Mouse (Mus musculus) CH12.LX (cell line): ENCODE results near the gene Adm. TPM values are rescaled to one million over a fixed set of nuclear protein-coding genes. Genes with fewer than 3 reads are reported as not detected.

Experiments
- DNase-seq: peaks from one replicate; pipeline ENCODE4 v3.0.0-alpha.2; 2013; ENCODE audit errors: extremely low read depth
- H3K27ac ChIP-seq: 2 replicates; pipeline ENCODE4 v1.5.1; 2012; ENCODE audit warnings: low read depth, mild to moderate bottlenecking, control low read depth, moderate library complexity; ENCODE audit not compliant: insufficient read depth
- H3K27me3 ChIP-seq: replicated peaks from 2 replicates; pipeline ENCODE3; 2012; ENCODE audit warnings: inconsistent platforms
- H3K36me3 ChIP-seq, 2 experiments: replicated peaks in 1 of 2; 2 replicates each; pipeline versions ENCODE3 to v1.6.1; 2012; ENCODE audit warnings: inconsistent platforms in 1 of 2, low read length in 1 of 2, mild to moderate bottlenecking in 1 of 2, mixed read lengths in 1 of 2, moderate library complexity in 1 of 2; ENCODE audit not compliant: control insufficient read depth in 1 of 2, insufficient read depth in 1 of 2
- H3K4me1 ChIP-seq, 2 experiments: 2 replicates each; pipeline ENCODE4 v1.6.1; 2012; ENCODE audit warnings: inconsistent platforms in 1 of 2, moderate library complexity in 1 of 2; ENCODE audit not compliant: insufficient read depth in 2 of 2, control insufficient read depth in 1 of 2
- H3K4me2 ChIP-seq: 2 replicates; pipeline ENCODE4 v1.6.1; 2012; ENCODE audit warnings: low read depth, mild to moderate bottlenecking, control low read depth; ENCODE audit not compliant: poor library complexity, insufficient read depth, severe bottlenecking
- H3K4me3 ChIP-seq, 3 experiments: fragments of 150-350 bp in 1 of 3; sonication (generic) in 1 of 3; replicated peaks in 1 of 3; 2 replicates each; pipeline versions ENCODE3 to v1.5.1; 2011 to 2012; ENCODE audit warnings: low read depth in 2 of 3, low read length in 2 of 3, mild to moderate bottlenecking in 2 of 3, moderate library complexity in 2 of 3, control low read depth in 1 of 3, improper control_type of control experiment in 1 of 3, inconsistent platforms in 1 of 3, mixed read lengths in 1 of 3; ENCODE audit not compliant: poor library complexity in 1 of 3
- H3K79me2 ChIP-seq: replicated peaks from 2 replicates; pipeline ENCODE4 v1.6.1; 2012; ENCODE audit warnings: mild to moderate bottlenecking, moderate library complexity; ENCODE audit not compliant: control insufficient read depth, poor library complexity, insufficient read depth, severe bottlenecking; ENCODE audit errors: extremely low read depth
- H3K9ac ChIP-seq: 2 replicates; pipeline ENCODE4 v1.6.1; 2012; ENCODE audit warnings: low read depth, mild to moderate bottlenecking, control low read depth, moderate library complexity; ENCODE audit not compliant: insufficient read depth
- H3K9me3 ChIP-seq: replicated peaks from 2 replicates; pipeline ENCODE3; 2012; ENCODE audit warnings: low read length, inconsistent platforms, mixed read lengths
- BHLHE40 ChIP-seq: IDR thresholded peaks from 2 replicates; pipeline ENCODE4 v1.6.1; 2011; ENCODE audit warnings: mild to moderate bottlenecking, low read depth, low read length, improper control_type of control experiment
- CHD1 ChIP-seq: IDR thresholded peaks from 2 replicates; pipeline ENCODE4 v1.6.1; 2012; ENCODE audit warnings: low read depth, low read length, improper control_type of control experiment, inconsistent platforms
- CHD2 ChIP-seq: IDR thresholded peaks from 2 replicates; pipeline ENCODE4 v1.6.1; 2011; ENCODE audit warnings: low read length, improper control_type of control experiment
- CTCF ChIP-seq, 2 experiments: IDR thresholded peaks in 1 of 2; conservative IDR thresholded peaks in 1 of 2; 2 replicates each; pipeline ENCODE4 v1.5.1; 2011 to 2012; ENCODE audit warnings: low read depth in 2 of 2, low read length in 2 of 2, improper control_type of control experiment in 1 of 2, inconsistent platforms in 1 of 2, mild to moderate bottlenecking in 1 of 2, moderate library complexity in 1 of 2
- E2F4 ChIP-seq: IDR thresholded peaks from 2 replicates; pipeline ENCODE4 v1.6.1; 2011; ENCODE audit warnings: low read depth, low read length, improper control_type of control experiment; ENCODE audit not compliant: insufficient replicate concordance
- ELF1 ChIP-seq: IDR thresholded peaks from 2 replicates; pipeline ENCODE4 v1.6.1; 2014; ENCODE audit warnings: low read depth, mild to moderate bottlenecking, inconsistent platforms, low read length, improper control_type of control experiment
- EP300 ChIP-seq: IDR thresholded peaks from 2 replicates; pipeline ENCODE4 v1.6.1; 2011; ENCODE audit warnings: low read length, improper control_type of control experiment
- ETS1 ChIP-seq: conservative IDR thresholded peaks from 2 replicates; pipeline ENCODE4 v1.6.1; 2012; ENCODE audit warnings: low read depth, mild to moderate bottlenecking, inconsistent platforms, low read length, improper control_type of control experiment, moderate library complexity
- HCFC1 ChIP-seq: IDR thresholded peaks from 2 replicates; pipeline ENCODE4 v1.6.1; 2012; ENCODE audit warnings: low read depth, mild to moderate bottlenecking, inconsistent platforms, low read length, improper control_type of control experiment
- IRF4 ChIP-seq: IDR thresholded peaks from 2 replicates; pipeline ENCODE4 v1.6.1; 2014; ENCODE audit warnings: low read depth, mild to moderate bottlenecking, inconsistent platforms, low read length, improper control_type of control experiment
- JUN ChIP-seq: IDR thresholded peaks from 2 replicates; pipeline ENCODE4 v1.6.1; 2011; ENCODE audit warnings: low read depth, mild to moderate bottlenecking, low read length, improper control_type of control experiment, moderate library complexity; ENCODE audit not compliant: insufficient read depth
- JUND ChIP-seq: conservative IDR thresholded peaks from 2 replicates; pipeline ENCODE4 v1.6.1; 2011; ENCODE audit warnings: low read depth, low read length, improper control_type of control experiment
- KAT2A ChIP-seq: IDR thresholded peaks from 2 replicates; pipeline ENCODE4 v1.6.1; 2012; ENCODE audit warnings: low read length, improper control_type of control experiment, inconsistent platforms; ENCODE audit not compliant: insufficient replicate concordance
- MAFK ChIP-seq: IDR thresholded peaks from 2 replicates; pipeline ENCODE4 v1.6.1; 2011; ENCODE audit warnings: low read length, improper control_type of control experiment; ENCODE audit not compliant: insufficient replicate concordance
- MAZ ChIP-seq: IDR thresholded peaks from 2 replicates; pipeline ENCODE4 v1.6.1; 2012; ENCODE audit warnings: low read depth, mild to moderate bottlenecking, inconsistent platforms, low read length, improper control_type of control experiment, moderate library complexity
- MEF2A ChIP-seq: IDR thresholded peaks from 2 replicates; pipeline ENCODE4 v1.6.1; 2014; ENCODE audit warnings: low read depth, mild to moderate bottlenecking, inconsistent platforms, low read length, improper control_type of control experiment, borderline replicate concordance
- MXI1 ChIP-seq: IDR thresholded peaks from 2 replicates; pipeline ENCODE4 v1.6.1; 2011; ENCODE audit warnings: mild to moderate bottlenecking, low read depth, low read length, improper control_type of control experiment
- MYC ChIP-seq: IDR thresholded peaks from 2 replicates; pipeline ENCODE4 v1.6.1; 2011; ENCODE audit warnings: low read depth, mild to moderate bottlenecking, improper control_type of control experiment, low read length
- NELFE ChIP-seq: IDR thresholded peaks from 2 replicates; pipeline ENCODE4 v1.6.1; 2011; ENCODE audit warnings: low read depth, low read length, improper control_type of control experiment
- NRF1 ChIP-seq: IDR thresholded peaks from 2 replicates; pipeline ENCODE4 v1.6.1; 2014; ENCODE audit warnings: low read depth, mild to moderate bottlenecking, inconsistent platforms, low read length, improper control_type of control experiment, moderate library complexity
- PAX5 ChIP-seq: IDR thresholded peaks from 2 replicates; pipeline ENCODE4 v1.6.1; 2012; ENCODE audit warnings: low read length, inconsistent platforms, mixed read lengths
- POLR2A ChIP-seq: IDR thresholded peaks from 2 replicates; pipeline ENCODE4 v1.6.1; 2011; ENCODE audit warnings: low read depth, mild to moderate bottlenecking, improper control_type of control experiment, low read length
- POLR2AphosphoS2 ChIP-seq: IDR thresholded peaks from 2 replicates; pipeline ENCODE4 v1.6.1; 2011; ENCODE audit warnings: low read depth, low read length, improper control_type of control experiment
- RAD21 ChIP-seq: IDR thresholded peaks from 2 replicates; pipeline ENCODE4 v1.6.1; 2011; ENCODE audit warnings: low read depth, mild to moderate bottlenecking, low read length, improper control_type of control experiment, moderate library complexity
- RCOR1 ChIP-seq: conservative IDR thresholded peaks from 2 replicates; pipeline ENCODE4 v1.6.1; 2012; ENCODE audit warnings: low read depth, mild to moderate bottlenecking, inconsistent platforms, low read length, improper control_type of control experiment
- SIN3A ChIP-seq: IDR thresholded peaks from 2 replicates; pipeline ENCODE4 v1.6.1; 2012; ENCODE audit warnings: low read length, improper control_type of control experiment, inconsistent platforms
- SMC3 ChIP-seq: IDR thresholded peaks from 2 replicates; pipeline ENCODE4 v1.6.1; 2011; ENCODE audit warnings: low read depth, low read length, improper control_type of control experiment
- TBP ChIP-seq: conservative IDR thresholded peaks from 2 replicates; pipeline ENCODE4 v1.6.1; 2011; ENCODE audit warnings: low read depth, low read length, improper control_type of control experiment
- TCF12 ChIP-seq: IDR thresholded peaks from 2 replicates; pipeline ENCODE4 v1.6.1; 2014; ENCODE audit warnings: low read depth, mild to moderate bottlenecking, inconsistent platforms, low read length, improper control_type of control experiment
- UBTF ChIP-seq: IDR thresholded peaks from 2 replicates; pipeline ENCODE4 v1.6.1; 2012; ENCODE audit warnings: low read depth, mild to moderate bottlenecking, inconsistent platforms, low read length, improper control_type of control experiment, moderate library complexity
- USF1 ChIP-seq: IDR thresholded peaks from 2 replicates; pipeline ENCODE4 v1.6.1; 2014; ENCODE audit warnings: low read depth, mild to moderate bottlenecking, inconsistent platforms, low read length, improper control_type of control experiment
- USF2 ChIP-seq: conservative IDR thresholded peaks from 2 replicates; pipeline ENCODE4 v1.6.1; 2011; ENCODE audit warnings: low read depth, low read length, improper control_type of control experiment
- ZC3H11A ChIP-seq: IDR thresholded peaks from 2 replicates; pipeline ENCODE4 v1.6.1; 2012; ENCODE audit warnings: low read depth, mild to moderate bottlenecking, inconsistent platforms, low read length, improper control_type of control experiment
- ZNF384 ChIP-seq: IDR thresholded peaks from 2 replicates; pipeline ENCODE4 v1.6.1; 2012; ENCODE audit warnings: low read depth, low read length, improper control_type of control experiment, inconsistent platforms
- dilution Hi-C: fragments of 300-500 bp; cut with MboI; formaldehyde crosslinking; loops from 2 replicates; pipeline ENCODE4 v1.14.3; 2020; ENCODE audit warnings: low sequenced_read_pairs; ENCODE audit not compliant: extremely low pct_unique_long_range_greater_than_20kb, extremely low pct_ligation_motif_present
- in situ Hi-C: fragments of 300-500 bp; cut with MboI; formaldehyde crosslinking; loops from 3 replicates; pipeline ENCODE4 v1.14.3; 2019; ENCODE audit warnings: low sequenced_read_pairs, low pct_ligation_motif_present, low pct_unique_long_range_greater_than_20kb, mixed read lengths
- polyA plus RNA-seq: library from polyadenylated mRNA; unstranded; fragments of >175 nt; gene quantifications from 2 replicates; pipeline ENCODE4 v1.2.1, GENCODE M21; 2012; ENCODE audit warnings: low read depth; ENCODE audit not compliant: insufficient read length
- total RNA-seq, 2 experiments: library from RNA; depleted of rRNA; stranded (reverse); fragments of 300-350 nt in 1 of 2; fragments of >200 nt in 1 of 2; gene quantifications; 2 replicates each; pipeline ENCODE4 v1.2.3; 2012 to 2014

Adm gene
- total and polyA plus RNA-seq, 3 experiments: 6.9 to 23.2 (median 16.0) TPM

DNA sequence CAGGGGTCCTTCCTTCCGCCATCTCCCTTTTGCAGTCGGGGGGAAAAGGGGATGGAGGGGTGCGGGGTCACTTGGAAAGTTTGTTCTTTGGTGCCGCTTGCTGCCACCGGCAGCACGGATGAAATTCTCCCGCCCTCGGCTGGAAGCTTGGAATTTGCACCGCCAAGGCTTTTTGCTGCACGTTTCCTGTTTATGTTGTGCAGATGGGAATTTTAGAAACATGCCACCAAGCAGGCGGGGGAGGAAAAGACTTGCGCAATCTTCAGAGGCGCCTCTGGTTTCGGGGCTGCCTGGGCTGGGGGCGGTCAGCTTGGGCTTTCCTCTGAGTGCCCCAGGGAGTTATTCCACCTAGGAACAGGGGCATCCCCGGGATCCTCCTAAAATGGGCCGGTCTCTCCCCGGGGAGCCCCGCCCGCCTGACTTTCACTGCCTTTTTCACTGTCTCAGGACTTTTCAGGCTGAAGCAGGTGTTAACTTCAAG lies 12.3 kb upstream of the Adm start:
- Histone ChIP-seq H3K4me3 (peak overlapping the region; percentile 37 to 87 (median 84)), H3K27me3 (peaks cover 18% of the 10 kb centered on the region)

DNA sequence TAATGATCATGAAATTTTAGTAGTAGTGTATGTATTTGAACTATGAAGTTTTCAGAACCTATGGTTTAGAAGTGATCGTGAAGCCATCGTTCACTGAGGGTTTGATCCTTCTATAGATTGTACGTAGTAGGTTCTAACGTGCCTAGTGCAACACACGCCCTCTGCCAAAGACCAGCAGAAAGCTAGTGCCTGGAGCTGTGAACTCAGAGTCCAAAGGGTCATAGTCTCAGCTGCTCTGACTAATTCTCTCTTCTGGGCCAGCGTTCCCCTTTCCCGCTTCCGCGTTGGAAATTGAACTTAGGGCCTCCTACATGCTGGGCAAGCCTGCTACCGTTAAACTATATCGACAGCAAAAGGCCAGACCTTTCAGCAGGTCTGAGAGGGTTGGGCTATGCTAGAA lies 11.7 kb upstream of the Adm start:
- H3K27ac ChIP-seq: no peak overlapping the region
- H3K4me1 ChIP-seq: peaks cover 9 to 37% of the 10 kb centered on the region in 2 experiments
- no peak overlapping the region for H3K9ac ChIP-seq
- no peak overlapping the region for H3K4me2 ChIP-seq
- no peak for DNase-seq
- H3K79me2 ChIP-seq: 0 out of 2 replicates have a peak, but pooled peaks cover 4% of the 10 kb centered on the region
- in situ Hi-C loops (no loop called here), dilution Hi-C loops (no loop called here)
- H3K36me3 ChIP-seq: no peaks in the 10 kb centered on the region
- peaks cover 5% of the 10 kb centered on the region for H3K9me3 ChIP-seq
- peaks cover 22% of the 10 kb centered on the region for H3K27me3 ChIP-seq
- no peak for TF ChIP-seq JUND
- TF ChIP-seq RAD21: no peak
- TF ChIP-seq ETS1: no peak
- no peak for TF ChIP-seq HCFC1
- no peak for TF ChIP-seq RCOR1
- no peak for TF ChIP-seq UBTF
- TF ChIP-seq MYC: no peak
- TF ChIP-seq MAZ: no peak
- TF ChIP-seq PAX5: no peak
- no peak for TF ChIP-seq TBP
- no peak for TF ChIP-seq E2F4
- no peak for TF ChIP-seq CTCF (conservative IDR thresholded peaks at IDR 0.05 in 1 of 2, IDR thresholded peaks at IDR 0.05 in 1 of 2; ENCODE audit: low read depth in 2 of 2, low read length in 2 of 2)
- H3K4me3 ChIP-seq: no peak overlapping the region

More for the DNA sequence above, 12.3 kb upstream of the Adm start:
- dilution Hi-C loops (no loop called here), in situ Hi-C loops (no loop called here)
- Histone ChIP-seq H3K4me2 (peak overlapping the region; percentile 93), H3K9ac (peak overlapping the region; percentile 80), H3K79me2 (0 out of 2 replicates have a peak, but pooled peaks cover 4% of the 10 kb centered on the region), H3K4me1 (peaks cover 6 to 34% of the 10 kb centered on the region in 2 experiments), H3K9me3 (peaks cover 2% of the 10 kb centered on the region), H3K27ac (no peak overlapping the region), H3K36me3 (no peaks in the 10 kb centered on the region)
- DNase-seq: no peak
- TF ChIP-seq TBP: no peak
- no peak for TF ChIP-seq NRF1
- peak; percentile 25; the same call in 1 of the 2 replicates for TF ChIP-seq MEF2A
- no peak for TF ChIP-seq JUND
- TF ChIP-seq CHD1: no peak
- TF ChIP-seq JUN: no peak
- no peak for TF ChIP-seq MAZ
- no peak for TF ChIP-seq POLR2AphosphoS2
- TF ChIP-seq MXI1: no peak; the same call in 1 of the 2 replicates
- no peak; the same call in 1 of the 2 replicates for TF ChIP-seq SIN3A
- no peak for TF ChIP-seq ZNF384
- TF ChIP-seq IRF4: 0 out of 2 replicates have a peak, but pooled peaks have one; percentile 62
- TF ChIP-seq CHD2: 0 out of 2 replicates have a peak, but pooled peaks have one; percentile 23
- peak; percentile 62 for TF ChIP-seq ETS1
- TF ChIP-seq USF1: no peak
- no peak for TF ChIP-seq ZC3H11A
- TF ChIP-seq UBTF: no peak
- TF ChIP-seq MYC: no peak
- peak; percentile 39; the same call in 1 of the 2 replicates for TF ChIP-seq TCF12
- no peak for TF ChIP-seq NELFE
- TF ChIP-seq USF2: no peak
- 0 out of 2 replicates have a peak, but pooled peaks have one; percentile 6 for TF ChIP-seq EP300
- TF ChIP-seq POLR2A: no peak; the same call in 1 of the 2 replicates
- no peak for TF ChIP-seq RAD21
- TF ChIP-seq E2F4: no peak
- no peak for TF ChIP-seq RCOR1
- no peak for TF ChIP-seq KAT2A
- TF ChIP-seq BHLHE40: peak; percentile 52
- no peak for TF ChIP-seq ELF1
- no peak for TF ChIP-seq HCFC1
- TF ChIP-seq SMC3: no peak
- 0 out of 2 replicates have a peak, but pooled peaks have one; percentile 38 for TF ChIP-seq MAFK
